Mouse (Mus musculus) limb, embryonic 10.5 days (tissue): ENCODE data around the gene Ccdc43. TPM values are rescaled to one million over a fixed set of nuclear protein-coding genes. Genes with fewer than 3 reads are reported as not detected.
"Not testable (repeated sequence)": the region's sequence is repeated elsewhere in the genome, so short reads cannot be mapped to it uniquely, and the experiment has no call there.

ENCODE experiments used
- DNase-seq: peaks from one replicate; pipeline ENCODE4 v3.0.0-alpha.2; 2017; ENCODE audit warnings: low spot score
- H3K27ac ChIP-seq: fragments of 300-500 bp; sonication (generic); 2 replicates; pipeline ENCODE4 v1.5.1; 2016; ENCODE audit warnings: mild to moderate bottlenecking
- H3K27me3 ChIP-seq: fragments of 300-500 bp; sonication (generic); 2 replicates; pipeline ENCODE4 v1.6.1; 2016; ENCODE audit warnings: low read depth, mild to moderate bottlenecking; ENCODE audit not compliant: poor library complexity, severe bottlenecking
- H3K36me3 ChIP-seq: fragments of 300-500 bp; sonication (generic); 2 replicates; pipeline ENCODE4 v1.6.1; 2016; ENCODE audit warnings: mild to moderate bottlenecking, moderate library complexity
- H3K4me1 ChIP-seq: fragments of 300-500 bp; sonication (generic); 2 replicates; pipeline ENCODE4 v1.6.1; 2016
- H3K4me3 ChIP-seq: fragments of 300-500 bp; sonication (generic); 2 replicates; pipeline ENCODE4 v1.5.1; 2016; ENCODE audit warnings: mild to moderate bottlenecking, moderate library complexity
- H3K9me3 ChIP-seq: fragments of 300-500 bp; sonication (generic); replicated peaks from 2 replicates; pipeline ENCODE4 v1.6.1; 2016; ENCODE audit warnings: mild to moderate bottlenecking
- WGBS: fragments of 180-500 bp; shearing (Covaris S2); methylation state at CpG from one replicate; pipeline ENCODE4 v1.1.7; 2016; 5-methylcytosine and 5-hydroxymethylcytosine counted together
- polyA plus RNA-seq: library from polyadenylated mRNA; unstranded; fragments of >200 nt; fragmentation: Nextera tagmentation; extraction: Ambion mirVana; gene quantifications from 2 replicates; pipeline ENCODE4 v1.2.1, GENCODE M21; 2016

The Ccdc43 gene
- polyA plus RNA-seq, 1 experiment from 2014 or later: 57.1 TPM

DNA sequence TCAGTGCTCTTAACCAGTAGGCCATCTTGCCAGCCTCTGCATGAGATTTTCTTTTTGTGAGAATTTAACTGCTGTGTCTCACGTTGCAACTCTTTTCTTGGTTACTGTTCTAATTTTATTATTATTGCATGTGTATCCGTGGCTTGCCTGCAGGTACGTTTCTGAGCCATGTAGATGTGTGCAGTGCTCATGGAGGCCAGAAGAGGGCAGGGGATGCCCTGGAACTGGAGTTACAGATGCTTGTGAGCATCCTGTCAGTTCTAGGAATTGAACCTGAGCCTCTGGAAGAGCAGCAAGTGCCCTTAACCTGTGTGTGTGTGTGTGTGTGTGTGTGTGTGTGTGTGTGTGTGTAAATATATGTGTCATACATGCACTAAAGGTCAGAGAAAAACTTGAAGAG lies 28.0 kb upstream of the Ccdc43 start:
- Histone ChIP-seq H3K36me3 (no peaks in the 10 kb centered on the region), H3K4me1 (no peaks in the 10 kb centered on the region), H3K9me3 (no peaks in the 10 kb centered on the region), H3K27ac (no peak overlapping the region), H3K4me3 (no peak overlapping the region), H3K27me3 (no peaks in the 10 kb centered on the region)
- DNase-seq: no peak
- 32% methylated on average over 3 of the region's 3 CpGs for WGBS

DNA sequence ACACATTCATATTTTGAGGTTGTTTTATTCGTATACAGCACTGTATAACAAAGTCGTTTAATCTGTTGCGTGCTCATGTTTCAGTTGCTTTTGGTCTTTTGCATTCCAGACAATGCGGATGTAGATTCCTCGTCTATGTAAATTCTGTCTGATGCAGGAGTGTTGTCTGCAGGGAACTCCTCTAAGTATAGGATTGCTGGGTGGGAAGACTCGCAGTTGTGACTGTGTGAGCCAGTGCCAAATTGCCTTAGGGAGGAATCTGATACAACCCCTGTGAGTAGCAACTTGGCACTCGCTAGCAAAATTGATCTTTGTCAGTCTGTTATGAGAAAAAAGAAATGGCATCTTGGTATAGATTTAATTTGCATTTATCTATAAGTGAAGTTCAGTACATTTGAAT lies 18.6 kb upstream of the Ccdc43 start:
- H3K36me3 ChIP-seq: no peaks in the 10 kb centered on the region
- no peak overlapping the region for H3K27ac ChIP-seq
- no peaks in the 10 kb centered on the region for H3K27me3 ChIP-seq
- no peak for DNase-seq
- 80% methylated on average over 7 of the region's 7 CpGs for WGBS
- no peaks in the 10 kb centered on the region for H3K9me3 ChIP-seq
- H3K4me3 ChIP-seq: no peak overlapping the region
- H3K4me1 ChIP-seq: no peaks in the 10 kb centered on the region

GRCm38 (mm10) chr11:102714578-102714977 lies 17.0 kb upstream of the Ccdc43 start:
- not testable (repeated sequence) for H3K36me3 ChIP-seq, H3K27me3 ChIP-seq, DNase-seq, H3K4me3 ChIP-seq, H3K27ac ChIP-seq, H3K9me3 ChIP-seq, H3K4me1 ChIP-seq
- WGBS: 85% methylated on average over 2 of the region's 2 CpGs

DNA sequence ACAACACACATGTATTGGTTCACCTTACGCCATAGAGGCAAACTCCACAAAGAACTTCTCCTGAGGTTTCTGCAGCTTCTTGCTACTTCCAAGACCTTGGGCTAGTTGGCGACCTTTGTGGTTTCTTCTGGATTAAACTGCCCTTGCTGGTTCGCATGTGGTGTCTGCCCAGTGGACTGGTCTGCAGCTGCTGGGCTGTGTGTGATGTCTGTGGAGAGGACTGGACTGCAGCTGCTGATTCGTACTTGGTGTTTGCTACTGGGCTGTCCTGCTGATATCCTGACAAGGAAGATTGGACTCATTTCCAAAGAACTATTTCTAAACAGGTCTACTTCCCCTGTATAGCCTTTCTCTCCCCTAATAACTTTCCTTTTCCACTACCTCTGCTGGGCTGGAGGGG lies 14.8 kb upstream of the Ccdc43 start:
- H3K27me3 ChIP-seq: no peaks in the 10 kb centered on the region
- no peak for DNase-seq
- 94% methylated on average over 4 of the region's 4 CpGs for WGBS
- H3K36me3 ChIP-seq: no peaks in the 10 kb centered on the region
- no peaks in the 10 kb centered on the region for H3K9me3 ChIP-seq
- no peaks in the 10 kb centered on the region for H3K4me1 ChIP-seq
- no peak overlapping the region for H3K4me3 ChIP-seq
- H3K27ac ChIP-seq: no peak overlapping the region

DNA sequence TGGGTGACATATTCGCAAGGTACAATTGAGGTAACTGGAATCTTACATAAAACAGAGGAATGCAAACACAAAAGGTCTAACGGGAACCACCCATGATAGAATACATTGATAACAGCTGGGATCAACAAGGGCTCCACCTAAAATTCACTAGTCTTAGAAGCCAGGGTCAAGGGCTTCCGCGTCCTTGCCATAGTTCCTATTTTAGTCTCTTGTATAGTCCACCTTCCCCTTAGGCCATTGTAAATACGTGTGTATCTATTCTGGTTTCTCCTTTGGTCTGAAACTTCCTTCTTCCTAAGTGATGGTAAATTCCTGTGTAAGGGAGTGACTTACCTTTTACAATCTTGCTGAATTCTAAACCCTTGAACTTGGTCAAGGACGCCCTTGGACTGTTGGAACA lies 4.6 kb upstream of the Ccdc43 start:
- not testable (repeated sequence) for H3K27ac ChIP-seq, H3K4me1 ChIP-seq, H3K9me3 ChIP-seq, H3K4me3 ChIP-seq, H3K27me3 ChIP-seq, DNase-seq, H3K36me3 ChIP-seq
- 92% methylated on average over 6 of the region's 6 CpGs for WGBS

DNA sequence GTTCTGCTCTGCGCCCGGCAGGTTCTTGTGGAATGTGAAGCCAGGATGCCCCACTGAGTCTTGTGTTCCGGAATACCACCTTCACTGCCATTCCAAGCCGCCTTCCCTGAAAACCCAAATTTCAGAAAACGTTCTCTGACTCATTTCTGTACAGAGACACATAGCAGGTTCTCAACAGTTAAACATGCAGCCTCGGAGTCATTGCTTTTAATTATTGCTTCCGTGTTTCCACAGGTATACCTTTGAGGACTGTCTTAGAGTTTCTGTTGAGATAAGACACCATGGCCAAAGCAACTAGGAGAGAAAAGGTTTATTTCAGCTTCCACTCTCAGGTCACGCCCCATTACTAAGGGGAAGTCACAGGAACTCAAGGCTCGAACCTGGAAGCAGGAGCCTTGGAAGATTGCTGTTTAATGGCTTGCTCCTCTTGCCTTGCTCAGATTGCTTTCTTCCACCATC lies 465 bp upstream of the Ccdc43 start:
- 0 out of 2 replicates have a peak, but pooled peaks cover 7% of the 10 kb centered on the region for H3K27me3 ChIP-seq
- DNase-seq: no peak
- H3K9me3 ChIP-seq: no peaks in the 10 kb centered on the region
- H3K27ac ChIP-seq: peak overlapping the region; percentile 90
- H3K4me1 ChIP-seq: peaks cover 17% of the 10 kb centered on the region
- 24% methylated on average over 9 of the region's 9 CpGs for WGBS
- peaks cover 19% of the 10 kb centered on the region for H3K36me3 ChIP-seq
- H3K4me3 ChIP-seq: peak overlapping the region; percentile 88

GRCm38 (mm10) chr11:102695289-102695688 lies 2.3 kb downstream of the Ccdc43 start:
- Histone ChIP-seq H3K9me3 (no peaks in the 10 kb centered on the region), H3K27ac (no peak overlapping the region), H3K4me3 (no peak overlapping the region), H3K27me3 (0 out of 2 replicates have a peak, but pooled peaks cover 7% of the 10 kb centered on the region), H3K36me3 (peaks cover 41% of the 10 kb centered on the region), H3K4me1 (peaks cover 17% of the 10 kb centered on the region)
- no peak for DNase-seq
- WGBS: 97% methylated on average over 7 of the region's 7 CpGs

- Histone ChIP-seq H3K9me3 (no peaks in the 10 kb centered on the region), H3K27ac (no peak overlapping the region), H3K4me1 (no peaks in the 10 kb centered on the region), H3K27me3 (no peaks in the 10 kb centered on the region), H3K36me3 (peaks cover 68% of the 10 kb centered on the region), H3K4me3 (no peak overlapping the region)
- DNase-seq: peak; percentile 83
- WGBS: 69% methylated on average over 6 of the region's 6 CpGs
Measured at GRCm38 (mm10) chr11:102690162-102690561, 7.4 kb downstream of the Ccdc43 start.

DNA sequence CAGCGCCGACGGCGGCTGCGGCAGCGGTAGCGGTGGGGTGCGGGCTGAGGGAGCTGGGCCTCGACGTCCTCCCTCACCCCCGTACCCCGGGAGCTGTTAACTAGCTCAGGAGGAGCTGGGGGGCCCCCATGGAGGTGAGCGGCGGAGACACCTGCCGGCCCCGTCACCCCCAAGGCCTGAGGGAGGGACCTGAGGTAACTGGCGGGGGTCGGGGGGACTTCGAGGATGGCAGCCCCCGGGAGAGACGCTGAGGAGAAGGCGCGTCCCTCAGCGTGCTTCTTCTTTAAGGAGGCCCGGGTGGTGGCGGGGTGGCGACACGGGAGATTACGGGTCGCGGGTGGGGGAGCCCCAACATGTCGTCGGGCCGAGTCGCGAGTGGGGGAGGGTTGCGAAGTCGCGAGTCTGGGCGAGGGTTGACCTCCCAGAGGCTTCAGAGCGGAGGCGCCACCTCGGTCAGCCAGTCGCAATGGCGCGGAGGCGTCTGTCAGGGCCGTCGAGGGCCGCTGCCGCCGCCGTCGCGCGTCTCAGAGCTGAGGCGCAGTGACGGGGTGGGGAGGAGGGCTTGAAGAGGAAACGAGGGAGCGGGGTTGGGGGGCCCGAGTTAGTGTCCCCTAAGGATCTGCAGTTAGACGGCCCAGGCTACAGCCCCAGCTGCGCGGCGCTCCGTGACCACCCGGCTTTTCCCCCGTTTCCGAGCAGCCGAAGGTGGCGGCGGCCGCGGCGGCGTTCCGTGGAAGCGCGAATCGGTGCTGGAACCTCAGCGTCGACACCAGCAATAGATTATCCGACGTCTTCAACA lies 31.7 kb downstream of the Ccdc43 start:
- Histone ChIP-seq H3K9me3 (peaks cover 13% of the 10 kb centered on the region), H3K27me3 (peaks cover 42% of the 10 kb centered on the region), H3K4me1 (0 out of 2 replicates have a peak, but pooled peaks cover 3% of the 10 kb centered on the region), H3K27ac (no peak overlapping the region), H3K4me3 (peak overlapping the region; percentile 29), H3K36me3 (peaks cover 8% of the 10 kb centered on the region; the same call in 1 of the 2 replicates)
- 43% methylated on average over 84 of the region's 84 CpGs for WGBS
- DNase-seq: no peak

DNA sequence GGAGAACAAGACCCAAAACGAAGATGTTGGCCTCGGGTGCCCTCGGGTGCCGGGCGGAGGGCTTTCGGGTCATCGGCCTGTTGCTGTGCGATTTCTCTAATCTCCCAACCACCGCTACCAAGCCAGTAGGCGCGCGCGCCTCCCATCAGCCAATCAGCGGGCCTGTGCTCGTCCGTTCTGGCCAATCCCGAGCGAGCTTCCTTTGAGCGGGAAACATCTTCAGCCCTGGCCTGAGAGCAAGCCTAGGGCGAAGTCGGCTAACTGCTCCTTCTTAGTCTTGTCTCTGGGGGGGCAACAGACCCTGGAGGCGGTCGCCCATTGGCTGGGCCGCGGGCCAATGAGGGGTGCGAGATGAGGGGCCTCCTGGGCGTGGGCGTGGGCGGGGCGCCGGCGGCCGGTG lies 32.4 kb downstream of the Ccdc43 start:
- WGBS: 53% methylated on average over 33 of the region's 33 CpGs
- Histone ChIP-seq H3K4me3 (peak overlapping the region; percentile 29), H3K36me3 (peaks cover 8% of the 10 kb centered on the region; the same call in 1 of the 2 replicates), H3K27me3 (peaks cover 42% of the 10 kb centered on the region), H3K9me3 (peaks cover 13% of the 10 kb centered on the region), H3K27ac (no peak overlapping the region), H3K4me1 (0 out of 2 replicates have a peak, but pooled peaks cover 3% of the 10 kb centered on the region)
- no peak for DNase-seq

- Histone ChIP-seq H3K9me3 (peaks cover 13% of the 10 kb centered on the region), H3K27me3 (peaks cover 42% of the 10 kb centered on the region), H3K27ac (no peak within 1 kb of the TSS), H3K4me1 (0 out of 2 replicates have a peak, but pooled peaks cover 3% of the 10 kb centered on the region), H3K36me3 (peaks cover 8% of the 10 kb centered on the region; the same call in 1 of the 2 replicates), H3K4me3 (no peak within 1 kb of the TSS)
- WGBS: 77% methylated on average over 3 of the region's 3 CpGs
- DNase-seq: no peak
Measured at GRCm38 (mm10) chr11:102663416-102663815, 34.2 kb downstream of the Ccdc43 start, which contains the start of gene Meioc. Gene Meioc, plus strand, starts transcription at chr11:102663716.

DNA sequence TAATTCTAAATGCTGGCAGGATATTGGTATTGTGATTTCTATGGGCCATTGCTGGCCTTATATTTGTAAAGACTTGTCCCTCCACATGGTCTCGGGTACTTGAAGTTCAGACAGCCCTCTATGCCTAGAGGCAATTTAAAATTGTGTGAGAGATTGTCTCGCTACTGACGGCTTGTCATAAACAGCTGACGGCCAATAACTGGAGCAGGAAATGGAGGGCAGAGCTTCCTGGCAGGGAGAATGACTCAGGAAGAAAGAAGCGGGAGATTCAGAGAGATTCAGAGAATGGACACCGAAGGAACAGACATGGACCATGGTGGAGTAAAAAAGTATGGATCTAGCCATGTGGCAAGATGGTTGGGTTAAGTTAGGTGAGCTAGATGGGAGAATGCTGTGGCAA lies 40.7 kb downstream of the Ccdc43 start:
- Histone ChIP-seq H3K4me1 (peaks cover 12% of the 10 kb centered on the region), H3K27ac (no peak overlapping the region), H3K4me3 (no peak overlapping the region), H3K36me3 (no peaks in the 10 kb centered on the region), H3K27me3 (no peaks in the 10 kb centered on the region), H3K9me3 (no peaks in the 10 kb centered on the region)
- no peak for DNase-seq
- 76% methylated on average over 6 of the region's 6 CpGs for WGBS

DNA sequence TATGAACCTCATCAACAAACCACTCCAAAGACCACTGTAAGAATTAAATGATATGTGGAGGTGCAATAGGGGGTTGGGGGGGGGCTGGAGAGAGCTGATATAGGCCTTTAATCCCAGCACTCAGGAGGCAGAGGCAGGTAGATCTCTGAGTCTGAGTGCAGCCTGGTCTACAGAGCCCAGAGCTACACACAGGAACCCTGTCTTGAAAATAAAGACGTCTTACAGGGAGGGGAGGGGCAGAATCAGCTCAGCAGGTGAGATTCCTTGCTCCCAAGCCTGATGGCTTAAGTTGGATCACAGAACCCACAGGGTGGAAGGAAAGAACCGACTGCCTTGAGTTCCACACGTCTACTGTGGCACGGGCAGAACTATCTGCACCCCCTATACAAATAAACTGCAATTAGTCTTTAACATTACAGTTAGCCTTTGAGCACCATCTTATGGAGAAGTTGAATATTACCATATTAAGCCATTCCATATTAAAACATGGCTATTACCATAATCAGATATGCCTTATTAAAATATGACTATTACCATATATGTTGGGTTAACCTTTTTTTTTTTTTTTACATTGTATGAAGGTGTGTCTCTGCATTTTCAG lies 41.2 kb downstream of the Ccdc43 start:
- peaks cover 14% of the 10 kb centered on the region for H3K4me1 ChIP-seq
- no peak for DNase-seq
- H3K9me3 ChIP-seq: no peaks in the 10 kb centered on the region
- no peaks in the 10 kb centered on the region for H3K36me3 ChIP-seq
- H3K27me3 ChIP-seq: no peaks in the 10 kb centered on the region
- WGBS: 41% methylated on average over 4 of the region's 4 CpGs
- H3K4me3 ChIP-seq: no peak overlapping the region
- no peak overlapping the region for H3K27ac ChIP-seq
